Mouse (Mus musculus): ENCODE data around the gene Susd2.

DNA sequence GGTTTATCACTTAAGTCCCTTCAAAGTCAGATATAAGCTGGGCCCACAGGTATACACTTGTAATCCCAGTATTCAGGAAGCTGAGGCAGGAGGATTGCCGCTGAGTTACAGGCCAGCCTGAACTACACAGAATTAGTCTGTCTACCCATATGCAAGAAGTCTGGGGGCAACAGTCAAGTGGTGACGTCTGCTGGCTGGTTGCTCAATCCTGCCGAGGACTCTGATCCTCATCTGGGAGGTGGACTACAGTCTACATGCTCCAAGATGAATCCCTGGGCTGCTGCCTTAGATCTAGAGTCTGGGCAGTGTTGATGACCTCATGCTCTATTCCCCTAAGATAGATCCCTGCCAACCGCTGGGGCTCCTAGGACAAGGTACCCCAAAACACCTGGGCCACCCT, 10.2 kb upstream of the Susd2 start:
- TF ChIP-seq POLR2A (IDR thresholded peaks at IDR 0.05; ENCODE audit: low read depth, low read length) (no peak), CTCF (IDR thresholded peaks at IDR 0.05; ENCODE audit: extremely low read depth, insufficient read depth, insufficient read length, insufficient replicate concordance) (no peak)

All from spleen, adult 2 months (tissue).